Mouse (Mus musculus): Measurements from ENCODE around the gene Zdhhc3. TPM values are rescaled to one million over a fixed set of nuclear protein-coding genes. Genes with fewer than 3 reads are reported as not detected.

Zdhhc3 gene
- polyA plus RNA-seq, 1 experiment from 2014 or later = 59.6 TPM

GRCm38 (mm10) chr9:123123571-123124412 is 10.8 kb upstream of the Zdhhc3 start:
- 98% methylated on average over 6 of the region's 6 CpGs for WGBS
- H3K27ac ChIP-seq (ENCODE audit: low read depth, low read length) = no peak overlapping the region
- peaks cover 76% of the 10 kb centered on the region for H3K36me3 ChIP-seq (ENCODE audit: control insufficient read depth, insufficient read depth, low read length)
- no peak overlapping the region for H3K4me2 ChIP-seq (replicated peaks; ENCODE audit: low read depth, low read length)
- H3K4me3 ChIP-seq (ENCODE audit: low read length) = no peak overlapping the region
- no peaks in the 10 kb centered on the region for H3K9me3 ChIP-seq (ENCODE audit: control insufficient read depth, low read length)
- H3K4me1 ChIP-seq (ENCODE audit: control insufficient read depth, insufficient read depth, low read length) = no peaks in the 10 kb centered on the region
- H3K9ac ChIP-seq (ENCODE audit: low read depth, low read length) = no peak overlapping the region
- ATAC-seq (ENCODE audit: low FRiP score, low TSS enrichment) = no peak
- H3K27me3 ChIP-seq (ENCODE audit: control insufficient read depth, insufficient read depth, low read length) = no peaks in the 10 kb centered on the region

DNA sequence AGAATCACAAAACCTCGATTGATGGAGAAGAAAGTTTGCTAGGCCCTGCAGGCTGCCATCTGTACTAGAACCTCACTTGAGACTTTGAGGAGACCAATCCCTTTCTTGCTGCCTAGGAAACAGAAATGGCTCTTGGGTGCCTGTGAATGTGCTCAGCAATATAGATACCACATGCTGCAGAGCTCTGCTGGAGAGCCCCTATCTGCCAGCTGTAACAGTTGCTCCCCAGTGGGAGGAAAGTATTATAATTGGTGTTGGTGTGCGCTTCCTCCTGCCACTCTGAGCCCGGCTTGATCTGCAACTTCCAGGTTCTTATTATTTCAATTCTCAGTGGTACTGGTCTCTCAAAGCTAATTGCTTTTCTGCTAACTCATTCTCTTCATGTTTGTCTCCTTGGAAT is 10.0 kb upstream of the Zdhhc3 start:
- Histone ChIP-seq H3K4me2 (replicated peaks; ENCODE audit: low read depth, low read length) (no peak overlapping the region), H3K4me3 (ENCODE audit: low read length) (no peak overlapping the region), H3K9me3 (ENCODE audit: control insufficient read depth, low read length) (no peaks in the 10 kb centered on the region), H3K27ac (ENCODE audit: low read depth, low read length) (no peak overlapping the region), H3K4me1 (ENCODE audit: control insufficient read depth, insufficient read depth, low read length) (no peaks in the 10 kb centered on the region), H3K36me3 (ENCODE audit: control insufficient read depth, insufficient read depth, low read length) (peaks cover 70% of the 10 kb centered on the region), H3K9ac (ENCODE audit: low read depth, low read length) (no peak overlapping the region), H3K27me3 (ENCODE audit: control insufficient read depth, insufficient read depth, low read length) (no peaks in the 10 kb centered on the region)
- no peak for ATAC-seq (ENCODE audit: low FRiP score, low TSS enrichment)
- WGBS = 96% methylated on average over 3 of the region's 3 CpGs

- no peaks in the 10 kb centered on the region for H3K9me3 ChIP-seq (ENCODE audit: control insufficient read depth, low read length)
- no peak overlapping the region for H3K9ac ChIP-seq (ENCODE audit: low read depth, low read length)
- no peak overlapping the region for H3K4me2 ChIP-seq (replicated peaks; ENCODE audit: low read depth, low read length)
- peaks cover 33% of the 10 kb centered on the region for H3K36me3 ChIP-seq (ENCODE audit: control insufficient read depth, insufficient read depth, low read length)
- 96% methylated on average over 1 of the region's 1 CpGs for WGBS
- no peak for ATAC-seq (ENCODE audit: low FRiP score, low TSS enrichment)
- H3K27ac ChIP-seq (ENCODE audit: low read depth, low read length) = no peak overlapping the region
- no peaks in the 10 kb centered on the region for H3K27me3 ChIP-seq (ENCODE audit: control insufficient read depth, insufficient read depth, low read length)
- H3K4me3 ChIP-seq (ENCODE audit: low read length) = no peak overlapping the region
- peaks cover 4% of the 10 kb centered on the region for H3K4me1 ChIP-seq (ENCODE audit: control insufficient read depth, insufficient read depth, low read length)
These were observed 2.6 kb upstream of the Zdhhc3 start for GRCm38 (mm10) chr9:123115566-123115965.

- ATAC-seq (ENCODE audit: low FRiP score, low TSS enrichment) = no peak
- peak overlapping the region; percentile 82 for H3K4me3 ChIP-seq (ENCODE audit: low read length)
- H3K4me2 ChIP-seq (replicated peaks; ENCODE audit: low read depth, low read length) = peak overlapping the region; percentile 81
- H3K27ac ChIP-seq (ENCODE audit: low read depth, low read length) = no peak overlapping the region
- H3K36me3 ChIP-seq (ENCODE audit: control insufficient read depth, insufficient read depth, low read length) = peaks cover 17% of the 10 kb centered on the region
- H3K27me3 ChIP-seq (ENCODE audit: control insufficient read depth, insufficient read depth, low read length) = no peaks in the 10 kb centered on the region
- WGBS = 66% methylated on average over 6 of the region's 6 CpGs
- no peaks in the 10 kb centered on the region for H3K9me3 ChIP-seq (ENCODE audit: control insufficient read depth, low read length)
- peak overlapping the region; percentile 94 for H3K9ac ChIP-seq (ENCODE audit: low read depth, low read length)
- H3K4me1 ChIP-seq (ENCODE audit: control insufficient read depth, insufficient read depth, low read length) = peaks cover 4% of the 10 kb centered on the region
These were observed 926 bp upstream of the Zdhhc3 start for GRCm38 (mm10) chr9:123113931-123114330.

- Histone ChIP-seq H3K9me3 (ENCODE audit: control insufficient read depth, low read length) (no peaks in the 10 kb centered on the region), H3K9ac (ENCODE audit: low read depth, low read length) (no peak overlapping the region; the same call in 1 of the 2 replicates), H3K4me3 (ENCODE audit: low read length) (peak overlapping the region; percentile 82), H3K36me3 (ENCODE audit: control insufficient read depth, insufficient read depth, low read length) (peaks cover 11% of the 10 kb centered on the region), H3K27ac (ENCODE audit: low read depth, low read length) (no peak overlapping the region), H3K4me2 (replicated peaks; ENCODE audit: low read depth, low read length) (peak overlapping the region; percentile 81), H3K27me3 (ENCODE audit: control insufficient read depth, insufficient read depth, low read length) (no peaks in the 10 kb centered on the region), H3K4me1 (ENCODE audit: control insufficient read depth, insufficient read depth, low read length) (peaks cover 4% of the 10 kb centered on the region)
- ATAC-seq (ENCODE audit: low FRiP score, low TSS enrichment) = no peak
- 62% methylated on average over 8 of the region's 8 CpGs for WGBS
These were observed 1.2 kb downstream of the Zdhhc3 start for GRCm38 (mm10) chr9:123111751-123112221.

DNA sequence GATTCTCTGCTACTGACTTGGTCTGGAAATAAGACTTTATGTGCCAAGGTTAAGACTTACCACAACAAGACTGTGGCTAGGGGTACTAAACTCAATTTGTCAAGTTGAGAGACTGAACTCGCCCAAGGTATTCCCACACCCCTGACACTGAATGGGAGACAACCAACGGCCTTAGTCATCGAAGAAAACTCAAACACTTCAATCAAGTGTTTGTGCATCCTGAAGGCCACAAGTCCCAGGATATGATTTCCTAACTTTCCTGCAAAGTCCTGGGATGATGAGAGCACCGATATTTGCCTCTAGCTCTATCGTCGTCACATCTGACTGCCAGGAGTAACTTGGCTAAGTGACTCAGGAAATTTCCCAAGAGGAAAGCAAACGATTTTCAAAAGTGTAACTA is 3.8 kb downstream of the Zdhhc3 start:
- H3K4me2 ChIP-seq (replicated peaks; ENCODE audit: low read depth, low read length) = no peak overlapping the region
- ATAC-seq (ENCODE audit: low FRiP score, low TSS enrichment) = no peak
- H3K27ac ChIP-seq (ENCODE audit: low read depth, low read length) = no peak overlapping the region
- no peaks in the 10 kb centered on the region for H3K36me3 ChIP-seq (ENCODE audit: control insufficient read depth, insufficient read depth, low read length)
- H3K4me1 ChIP-seq (ENCODE audit: control insufficient read depth, insufficient read depth, low read length) = peaks cover 4% of the 10 kb centered on the region
- H3K9ac ChIP-seq (ENCODE audit: low read depth, low read length) = no peak overlapping the region
- H3K27me3 ChIP-seq (ENCODE audit: control insufficient read depth, insufficient read depth, low read length) = no peaks in the 10 kb centered on the region
- no peak overlapping the region for H3K4me3 ChIP-seq (ENCODE audit: low read length)
- no peaks in the 10 kb centered on the region for H3K9me3 ChIP-seq (ENCODE audit: control insufficient read depth, low read length)
- WGBS = 88% methylated on average over 7 of the region's 7 CpGs

GRCm38 (mm10) chr9:123107186-123107585 is 5.8 kb downstream of the Zdhhc3 start:
- no peak overlapping the region for H3K4me3 ChIP-seq (ENCODE audit: low read length)
- no peak overlapping the region for H3K27ac ChIP-seq (ENCODE audit: low read depth, low read length)
- H3K4me1 ChIP-seq (ENCODE audit: control insufficient read depth, insufficient read depth, low read length) = no peaks in the 10 kb centered on the region
- H3K9me3 ChIP-seq (ENCODE audit: control insufficient read depth, low read length) = no peaks in the 10 kb centered on the region
- no peak overlapping the region for H3K4me2 ChIP-seq (replicated peaks; ENCODE audit: low read depth, low read length)
- no peak overlapping the region for H3K9ac ChIP-seq (ENCODE audit: low read depth, low read length)
- peaks cover 6% of the 10 kb centered on the region; the same call in 1 of the 2 replicates for H3K36me3 ChIP-seq (ENCODE audit: control insufficient read depth, insufficient read depth, low read length)
- no peak for ATAC-seq (ENCODE audit: low FRiP score, low TSS enrichment)
- H3K27me3 ChIP-seq (ENCODE audit: control insufficient read depth, insufficient read depth, low read length) = no peaks in the 10 kb centered on the region
- WGBS = 90% methylated on average over 4 of the region's 4 CpGs

GRCm38 (mm10) chr9:123104362-123104761 is 8.6 kb downstream of the Zdhhc3 start:
- H3K36me3 ChIP-seq (ENCODE audit: control insufficient read depth, insufficient read depth, low read length) = peaks cover 20% of the 10 kb centered on the region
- no peak for ATAC-seq (ENCODE audit: low FRiP score, low TSS enrichment)

GRCm38 (mm10) chr9:123103425-123103824 is 9.6 kb downstream of the Zdhhc3 start:
- ATAC-seq (ENCODE audit: low FRiP score, low TSS enrichment) = no peak
- no peak overlapping the region for H3K4me2 ChIP-seq (replicated peaks; ENCODE audit: low read depth, low read length)

More at GRCm38 (mm10) chr9:123104362-123104761, 8.6 kb downstream of the Zdhhc3 start:
- Histone ChIP-seq H3K4me1 (ENCODE audit: control insufficient read depth, insufficient read depth, low read length) (no peaks in the 10 kb centered on the region), H3K27me3 (ENCODE audit: control insufficient read depth, insufficient read depth, low read length) (no peaks in the 10 kb centered on the region), H3K9ac (ENCODE audit: low read depth, low read length) (no peak overlapping the region), H3K27ac (ENCODE audit: low read depth, low read length) (no peak overlapping the region), H3K4me2 (replicated peaks; ENCODE audit: low read depth, low read length) (no peak overlapping the region), H3K9me3 (ENCODE audit: control insufficient read depth, low read length) (no peaks in the 10 kb centered on the region), H3K4me3 (ENCODE audit: low read length) (no peak overlapping the region)

More at GRCm38 (mm10) chr9:123103425-123103824, 9.6 kb downstream of the Zdhhc3 start:
- Histone ChIP-seq H3K9ac (ENCODE audit: low read depth, low read length) (no peak overlapping the region), H3K4me1 (ENCODE audit: control insufficient read depth, insufficient read depth, low read length) (no peaks in the 10 kb centered on the region), H3K4me3 (ENCODE audit: low read length) (no peak overlapping the region), H3K9me3 (ENCODE audit: control insufficient read depth, low read length) (no peaks in the 10 kb centered on the region), H3K27ac (ENCODE audit: low read depth, low read length) (no peak overlapping the region), H3K36me3 (ENCODE audit: control insufficient read depth, insufficient read depth, low read length) (peaks cover 27% of the 10 kb centered on the region), H3K27me3 (ENCODE audit: control insufficient read depth, insufficient read depth, low read length) (no peaks in the 10 kb centered on the region)

Data from kidney, embryonic 14.5 days (tissue).